Mouse (Mus musculus) kidney, embryonic 14.5 days (tissue): ENCODE data around the gene Proser3. TPM values are rescaled to one million over a fixed set of nuclear protein-coding genes. Genes with fewer than 3 reads are reported as not detected.

ENCODE experiments used
- ATAC-seq: fragments of 200-750 bp; cut with Nextera tagmentation; 2 replicates; pipeline ENCODE4 v1.8.0; 2017; ENCODE audit warnings: moderate number of reproducible peaks, mild to moderate bottlenecking, moderate TSS enrichment, moderate library complexity; ENCODE audit not compliant: low FRiP score, low TSS enrichment
- H3K27ac ChIP-seq: fragments of 300-500 bp; sonication (generic); 2 replicates; pipeline ENCODE4 v1.5.1; 2014; ENCODE audit warnings: low read depth, mild to moderate bottlenecking, low read length, moderate library complexity, mixed read lengths
- H3K27me3 ChIP-seq: fragments of 300-500 bp; sonication (generic); 2 replicates; pipeline ENCODE4 v1.6.1; 2014; ENCODE audit warnings: mild to moderate bottlenecking, low read length; ENCODE audit not compliant: control insufficient read depth, insufficient read depth
- H3K36me3 ChIP-seq: fragments of 300-500 bp; sonication (generic); 2 replicates; pipeline ENCODE4 v1.6.1; 2014; ENCODE audit warnings: low read length, mixed read lengths; ENCODE audit not compliant: control insufficient read depth, insufficient read depth
- H3K4me1 ChIP-seq: fragments of 300-500 bp; sonication (generic); 2 replicates; pipeline ENCODE4 v1.6.1; 2014; ENCODE audit warnings: low read length, mixed read lengths; ENCODE audit not compliant: control insufficient read depth, insufficient read depth
- H3K4me2 ChIP-seq: fragments of 300-500 bp; sonication (generic); replicated peaks from 2 replicates; pipeline ENCODE4 v1.6.1; 2014; ENCODE audit warnings: low read depth, mild to moderate bottlenecking, low read length
- H3K4me3 ChIP-seq: fragments of 300-500 bp; sonication (generic); 2 replicates; pipeline ENCODE4 v1.5.1; 2014; ENCODE audit warnings: mild to moderate bottlenecking, low read length
- H3K9ac ChIP-seq: fragments of 300-500 bp; sonication (generic); 2 replicates; pipeline ENCODE4 v1.6.1; 2014; ENCODE audit warnings: low read depth, mild to moderate bottlenecking, low read length, moderate library complexity
- H3K9me3 ChIP-seq: fragments of 300-500 bp; sonication (generic); 2 replicates; pipeline ENCODE4 v1.6.1; 2016; ENCODE audit warnings: low read length; ENCODE audit not compliant: control insufficient read depth
- WGBS: fragments of 180-500 bp; shearing (Covaris S2); extraction: QIAGEN DNeasy Blood & Tissue Kit; methylation state at CpG from one replicate; pipeline ENCODE4 v1.1.7; 2014; 5-methylcytosine and 5-hydroxymethylcytosine counted together
- polyA plus RNA-seq: library from polyadenylated mRNA; unstranded; fragments of >200 nt; fragmentation: Nextera tagmentation; extraction: Ambion mirVana; gene quantifications from 2 replicates; pipeline ENCODE4 v1.2.1, GENCODE M21; 2014

Proser3 gene
- polyA plus RNA-seq, 1 experiment from 2014 or later, result 25.0 TPM

DNA sequence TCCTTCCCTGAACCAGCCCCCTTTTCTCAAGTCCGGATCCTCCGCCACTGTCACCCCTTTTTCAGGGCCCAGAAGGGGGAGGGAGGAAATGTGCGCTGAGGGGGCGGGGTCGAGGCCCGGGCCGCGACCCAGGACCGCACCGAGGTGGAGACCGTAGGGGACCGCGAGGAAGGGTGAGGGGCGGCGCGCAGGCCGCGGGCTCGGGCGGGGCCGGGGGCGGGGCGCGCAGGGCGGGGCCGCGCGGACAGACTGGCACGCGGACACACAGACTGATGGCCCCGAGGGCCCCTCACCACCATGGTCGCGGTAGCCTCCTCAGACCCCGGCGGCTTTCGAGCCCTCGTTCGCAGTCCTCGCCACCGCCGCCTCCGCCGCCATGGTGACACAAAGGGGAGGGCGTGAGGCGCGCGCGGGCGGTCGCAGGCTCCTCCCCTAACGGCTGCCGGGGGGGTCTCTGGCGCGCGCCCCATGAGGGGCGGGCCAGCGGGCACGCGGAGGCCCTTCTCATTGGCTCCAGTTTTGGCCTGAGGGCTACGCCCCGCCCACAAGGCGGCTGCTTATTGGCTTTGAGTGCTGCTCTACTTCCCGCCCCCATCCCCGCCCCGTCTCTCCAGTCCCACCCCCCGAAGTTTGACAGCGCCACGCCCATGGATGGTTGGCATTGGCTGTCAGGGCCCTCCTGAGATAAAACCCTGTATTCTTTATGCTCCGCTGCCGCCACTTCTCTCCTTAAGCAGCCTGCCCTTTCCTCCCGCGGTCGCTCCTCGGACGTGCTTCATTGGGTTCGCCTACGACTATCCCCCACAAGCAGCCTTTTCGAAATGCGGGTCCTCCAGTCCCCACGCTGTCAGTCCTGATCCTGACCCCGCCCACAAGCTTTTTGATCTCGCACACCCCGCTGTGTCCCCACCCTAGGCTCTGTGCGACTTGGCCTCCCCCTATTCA, 17.2 kb downstream of the Proser3 start, which contains the start of gene Arhgap33:
Arhgap33 (minus strand) TSS at position 428 of the 945 bp plus-strand sequence.
- peak within 1 kb of the TSS; percentile 47 for H3K27ac ChIP-seq
- H3K9ac ChIP-seq, result peak within 1 kb of the TSS; percentile 78
- H3K27me3 ChIP-seq, result no peaks in the 10 kb centered on the region
- no peaks in the 10 kb centered on the region for H3K9me3 ChIP-seq
- H3K4me3 ChIP-seq, result peak within 1 kb of the TSS; percentile 73
- peaks cover 34% of the 10 kb centered on the region for H3K36me3 ChIP-seq
- peak within 1 kb of the TSS; percentile 92 for H3K4me2 ChIP-seq
- H3K4me1 ChIP-seq, result peaks cover 18% of the 10 kb centered on the region
- peak; percentile 93 for ATAC-seq
- under 1% methylated on average over 55 of the region's 84 CpGs for WGBS

DNA sequence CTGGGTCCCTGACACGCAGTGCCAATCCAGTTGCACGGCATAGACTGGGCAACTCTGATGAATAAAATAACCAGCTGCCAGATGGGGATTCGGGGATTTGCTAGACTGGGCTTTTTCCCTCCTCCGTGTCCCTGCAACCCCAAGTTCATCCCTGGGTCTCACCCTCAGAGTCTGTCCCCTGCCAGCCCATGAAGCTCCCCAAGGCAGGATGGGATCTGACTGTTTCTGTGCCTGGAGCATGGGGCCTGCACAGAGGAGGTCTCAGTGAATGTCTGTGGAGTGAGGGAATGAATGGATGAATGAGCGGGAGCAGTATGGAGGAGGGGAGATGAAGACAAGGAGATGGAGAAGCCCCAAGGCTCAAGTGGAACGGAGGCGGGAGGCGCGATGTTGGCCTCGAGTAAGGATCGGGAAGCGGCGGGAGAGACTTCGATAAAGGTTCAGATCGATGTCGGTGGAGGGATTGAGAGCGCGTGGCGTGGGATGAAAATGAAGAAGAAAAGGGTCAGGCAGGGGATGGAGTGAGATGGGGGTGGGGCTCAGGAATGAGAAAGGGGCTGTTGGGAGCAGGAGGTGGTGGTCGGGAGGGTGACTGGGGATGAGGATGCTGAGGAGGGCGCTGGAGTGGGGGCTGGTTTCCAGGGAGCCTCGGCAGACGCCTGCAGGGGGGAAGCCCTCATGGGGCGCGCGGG, 18.0 kb downstream of the Proser3 start:
- Histone ChIP-seq H3K9me3 (no peaks in the 10 kb centered on the region), H3K9ac (peak overlapping the region; percentile 78), H3K4me3 (peak overlapping the region; percentile 73), H3K4me2 (peak overlapping the region; percentile 92), H3K4me1 (peaks cover 18% of the 10 kb centered on the region), H3K27ac (peak overlapping the region; percentile 47), H3K36me3 (peaks cover 36% of the 10 kb centered on the region), H3K27me3 (no peaks in the 10 kb centered on the region)
- WGBS, result 10% methylated on average over 25 of the region's 26 CpGs
- ATAC-seq, result peak; percentile 47

DNA sequence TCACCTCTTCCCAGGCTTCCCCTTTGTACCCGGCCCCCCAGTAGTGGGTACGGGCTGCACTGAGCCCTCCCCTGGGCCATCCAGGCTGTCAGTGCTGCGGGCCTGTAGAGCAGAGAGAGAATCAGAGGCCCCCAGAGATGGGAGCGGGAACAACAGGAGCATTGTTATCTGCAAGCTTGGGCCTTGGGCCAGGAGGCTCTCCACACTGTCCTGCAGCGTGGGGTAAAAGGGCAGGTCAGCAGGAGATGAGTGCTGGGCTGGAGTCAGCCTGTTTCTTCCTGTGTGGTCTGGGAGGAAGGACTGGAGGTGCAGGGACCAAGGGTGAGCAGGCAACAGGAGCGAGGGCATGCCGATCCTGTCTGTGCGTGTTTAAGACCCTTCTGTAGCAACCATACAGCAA, 19.2 kb downstream of the Proser3 start:
- 43% methylated on average over 8 of the region's 8 CpGs for WGBS
- H3K27me3 ChIP-seq, result no peaks in the 10 kb centered on the region
- peaks cover 18% of the 10 kb centered on the region for H3K4me1 ChIP-seq
- H3K9me3 ChIP-seq, result no peaks in the 10 kb centered on the region
- H3K27ac ChIP-seq, result no peak overlapping the region
- H3K36me3 ChIP-seq, result peaks cover 43% of the 10 kb centered on the region
- ATAC-seq, result no peak
- peak overlapping the region; percentile 28; the same call in 1 of the 2 replicates for H3K9ac ChIP-seq
- no peak overlapping the region for H3K4me2 ChIP-seq
- 0 out of 2 replicates have a peak overlapping the region, but pooled peaks have one; percentile 73 for H3K4me3 ChIP-seq

DNA sequence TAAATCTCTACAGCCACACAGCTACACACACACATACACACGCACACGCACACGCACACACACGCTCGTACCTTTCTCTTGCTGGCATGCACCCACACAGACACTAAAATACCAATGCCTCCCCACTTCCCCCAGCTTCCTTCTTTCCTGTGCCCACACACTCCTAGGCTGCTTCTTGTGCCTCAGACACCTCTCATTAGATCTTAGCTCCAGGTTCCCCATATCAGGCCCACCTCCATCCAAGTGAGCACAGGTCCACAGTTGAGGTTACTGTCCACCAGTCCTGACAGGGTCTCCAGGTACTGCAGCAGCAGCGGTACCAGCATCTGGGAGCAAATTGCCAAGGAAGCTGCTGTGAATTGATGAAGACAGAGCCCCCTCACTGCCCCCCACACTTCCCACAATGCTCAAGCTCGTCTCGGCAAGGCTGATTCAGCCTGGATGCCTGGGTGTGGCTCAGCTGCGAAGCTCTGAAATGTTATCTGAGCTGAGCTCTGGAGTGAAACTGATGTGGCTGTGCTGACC, 20.7 kb downstream of the Proser3 start:
- H3K9ac ChIP-seq, result no peak overlapping the region
- H3K4me1 ChIP-seq, result peaks cover 25% of the 10 kb centered on the region
- no peaks in the 10 kb centered on the region for H3K9me3 ChIP-seq
- 77% methylated on average over 9 of the region's 9 CpGs for WGBS
- no peak overlapping the region for H3K27ac ChIP-seq
- ATAC-seq, result no peak
- H3K27me3 ChIP-seq, result no peaks in the 10 kb centered on the region
- no peak overlapping the region for H3K4me3 ChIP-seq
- peaks cover 50% of the 10 kb centered on the region for H3K36me3 ChIP-seq
- no peak overlapping the region for H3K4me2 ChIP-seq

DNA sequence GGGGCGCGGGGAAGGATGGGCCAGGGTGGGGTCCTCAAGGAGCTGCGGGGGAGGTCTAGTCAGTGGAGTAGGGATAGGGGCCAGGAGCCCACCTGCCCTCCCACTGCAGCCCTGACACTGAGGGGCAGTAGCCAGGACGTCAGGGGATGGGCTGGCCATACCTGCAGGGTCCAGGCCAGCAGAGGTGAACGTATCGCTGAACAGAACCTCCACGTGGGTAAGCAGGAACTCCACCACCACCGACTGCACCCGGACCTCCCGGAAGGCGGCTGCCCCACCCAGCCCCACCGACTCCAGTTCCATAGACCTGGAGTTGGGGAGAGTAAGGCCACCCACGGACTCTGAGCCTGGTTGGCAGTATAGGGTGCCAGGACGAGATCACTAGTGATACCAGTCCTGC, 25.1 kb downstream of the Proser3 start:
- WGBS, result 71% methylated on average over 14 of the region's 14 CpGs
- Histone ChIP-seq H3K4me1 (peaks cover 17% of the 10 kb centered on the region), H3K9me3 (no peaks in the 10 kb centered on the region), H3K4me2 (no peak overlapping the region; the same call in 1 of the 2 replicates), H3K36me3 (peaks cover 67% of the 10 kb centered on the region), H3K4me3 (no peak overlapping the region), H3K27me3 (no peaks in the 10 kb centered on the region), H3K9ac (no peak overlapping the region), H3K27ac (no peak overlapping the region)
- no peak for ATAC-seq

DNA sequence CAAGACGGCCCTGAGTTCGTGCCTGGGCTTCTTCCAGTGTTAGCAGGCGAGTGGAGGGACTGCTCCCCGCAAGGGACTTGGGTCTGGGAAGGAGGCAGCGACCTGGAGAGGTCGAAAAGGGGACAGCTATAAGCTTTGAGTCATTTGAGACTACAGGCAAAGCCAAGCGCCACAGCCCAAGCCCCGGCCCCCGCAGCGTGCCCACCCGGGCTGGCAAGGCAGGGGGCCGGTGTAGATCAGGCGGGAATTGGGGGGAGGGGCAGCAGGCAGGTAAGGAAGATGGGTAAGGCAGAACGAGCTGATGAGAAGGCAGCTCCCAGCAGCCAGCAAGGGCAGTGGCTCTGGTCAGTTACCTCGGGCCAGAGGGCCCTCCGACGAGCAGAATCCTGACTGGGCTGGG, 25.7 kb downstream of the Proser3 start:
- H3K9ac ChIP-seq, result peak overlapping the region; percentile 25; the same call in 1 of the 2 replicates
- peaks cover 17% of the 10 kb centered on the region for H3K4me1 ChIP-seq

DNA sequence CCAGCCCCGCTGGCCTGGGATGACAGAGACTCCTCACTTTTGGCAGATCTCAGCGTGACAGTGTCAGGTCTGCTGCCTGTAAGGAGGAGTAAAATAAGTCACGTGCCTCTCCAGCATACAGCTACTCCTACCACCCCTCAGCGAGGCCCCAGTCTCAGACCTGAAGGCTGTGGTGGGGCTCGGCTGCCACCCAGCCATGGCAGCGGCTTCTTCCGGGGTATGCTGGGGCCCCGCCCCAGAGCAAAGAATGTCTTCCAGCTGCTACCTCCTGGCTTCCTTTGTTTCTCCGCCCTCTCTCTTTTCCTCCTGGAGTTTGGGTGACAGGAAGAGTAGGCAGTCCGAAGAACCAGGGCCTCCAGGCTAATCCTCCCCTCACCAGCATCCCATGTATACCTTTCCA, 26.1 kb downstream of the Proser3 start:
- WGBS, result 22% methylated on average over 10 of the region's 10 CpGs
- peaks cover 17% of the 10 kb centered on the region for H3K4me1 ChIP-seq
- peak; percentile 33; the same call in 1 of the 2 replicates for ATAC-seq
- H3K9ac ChIP-seq, result peak overlapping the region; percentile 25; the same call in 1 of the 2 replicates
- no peaks in the 10 kb centered on the region for H3K9me3 ChIP-seq
- H3K4me3 ChIP-seq, result 0 out of 2 replicates have a peak overlapping the region, but pooled peaks have one; percentile 8
- H3K36me3 ChIP-seq, result peaks cover 59% of the 10 kb centered on the region
- H3K27ac ChIP-seq, result peak overlapping the region; percentile 70
- H3K4me2 ChIP-seq, result peak overlapping the region; percentile 30
- H3K27me3 ChIP-seq, result no peaks in the 10 kb centered on the region

More for the DNA sequence above, 25.7 kb downstream of the Proser3 start:
- ATAC-seq, result no peak; the same call in 1 of the 2 replicates
- Histone ChIP-seq H3K4me2 (peak overlapping the region; percentile 30), H3K27me3 (no peaks in the 10 kb centered on the region), H3K36me3 (peaks cover 61% of the 10 kb centered on the region), H3K4me3 (0 out of 2 replicates have a peak overlapping the region, but pooled peaks have one; percentile 8), H3K27ac (peak overlapping the region; percentile 70), H3K9me3 (no peaks in the 10 kb centered on the region)
- 11% methylated on average over 17 of the region's 17 CpGs for WGBS

DNA sequence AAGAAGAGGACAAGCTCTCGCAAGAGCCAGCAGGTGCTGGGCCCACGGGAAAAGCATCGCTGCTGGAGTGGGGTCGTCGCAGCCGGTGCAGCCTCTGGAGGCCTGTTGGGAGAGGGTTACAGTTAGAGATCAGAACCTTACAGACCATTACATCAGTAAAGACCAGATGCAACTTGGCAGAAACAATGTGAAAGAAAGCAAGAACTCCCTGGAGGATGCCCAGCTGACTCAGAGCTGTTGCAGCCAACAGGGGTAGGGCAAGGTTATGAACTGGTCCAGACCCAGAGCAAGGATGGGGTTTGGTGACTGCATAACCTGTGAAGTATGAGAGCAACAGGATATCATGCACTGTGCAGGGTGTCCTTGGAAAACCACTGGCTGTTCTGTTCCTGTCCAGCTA, 27.6 kb downstream of the Proser3 start:
- H3K9me3 ChIP-seq, result no peaks in the 10 kb centered on the region
- 85% methylated on average over 6 of the region's 6 CpGs for WGBS
- no peak for ATAC-seq
- no peak overlapping the region for H3K4me2 ChIP-seq
- H3K27ac ChIP-seq, result no peak overlapping the region; the same call in 1 of the 2 replicates
- H3K4me1 ChIP-seq, result peaks cover 17% of the 10 kb centered on the region
- no peaks in the 10 kb centered on the region for H3K27me3 ChIP-seq
- peaks cover 45% of the 10 kb centered on the region for H3K36me3 ChIP-seq
- no peak overlapping the region for H3K9ac ChIP-seq
- H3K4me3 ChIP-seq, result no peak overlapping the region
